Mouse (Mus musculus) ES-E14 (cell line): ENCODE measurements around the gene Gm7978. TPM values are rescaled to one million over a fixed set of nuclear protein-coding genes. Genes with fewer than 3 reads are reported as not detected.
"Not testable (repeated sequence)": the region's sequence is repeated elsewhere in the genome, so short reads cannot be mapped to it uniquely, and the experiment has no call there.

Source experiments
- DNase-seq: peaks from one replicate; pipeline ENCODE4 v3.0.0-alpha.2; 2013; ENCODE audit warnings: low read depth, low spot score
- H3K27ac ChIP-seq: 2 replicates; pipeline ENCODE4 v1.5.1; 2012; ENCODE audit warnings: low read depth, mild to moderate bottlenecking, low read length, moderate library complexity, mixed read lengths; ENCODE audit not compliant: poor library complexity, insufficient read depth, severe bottlenecking
- H3K36me3 ChIP-seq: 2 replicates; pipeline ENCODE4 v1.6.1; 2012; ENCODE audit warnings: mild to moderate bottlenecking, low read length, moderate library complexity, mixed read lengths; ENCODE audit not compliant: control insufficient read depth, poor library complexity, insufficient read depth, severe bottlenecking
- H3K4me1 ChIP-seq, 2 experiments: fragments of 150-350 bp in 1 of 2; sonication (generic) in 1 of 2; 2 replicates each; pipeline ENCODE4 v1.6.1; 2012; ENCODE audit warnings: low read length in 2 of 2, mild to moderate bottlenecking in 1 of 2, mixed read lengths in 1 of 2; ENCODE audit not compliant: control insufficient read depth in 2 of 2, insufficient read depth in 2 of 2, poor library complexity in 1 of 2
- H3K4me3 ChIP-seq, 2 experiments: fragments of 150-350 bp in 1 of 2; sonication (generic) in 1 of 2; 2 replicates each; pipeline ENCODE4 v1.5.1; 2012; ENCODE audit warnings: low read length in 2 of 2, low read depth in 1 of 2, mild to moderate bottlenecking in 1 of 2, mixed read lengths in 1 of 2; ENCODE audit not compliant: insufficient read depth in 1 of 2, poor library complexity in 1 of 2, severe bottlenecking in 1 of 2
- H3K9ac ChIP-seq: 2 replicates; pipeline ENCODE4 v1.6.1; 2012; ENCODE audit warnings: low read depth, mild to moderate bottlenecking, low read length, mixed read lengths; ENCODE audit not compliant: poor library complexity, insufficient read depth, severe bottlenecking
- H3K9me3 ChIP-seq: fragments of 150-350 bp; sonication (generic); 2 replicates; pipeline ENCODE4 v1.6.1; 2012; ENCODE audit warnings: low read depth, mild to moderate bottlenecking, low read length; ENCODE audit not compliant: control insufficient read depth, insufficient read depth
- in situ Hi-C, 2 experiments: fragments of 600-800 bp; cut with MboI; formaldehyde crosslinking; loops; one replicate each; pipeline ENCODE4 v1.15.1; 2025; ENCODE audit warnings: low sequenced_read_pairs in 2 of 2, inconsistent platforms in 1 of 2; ENCODE audit not compliant: unreplicated experiment in 2 of 2
- total RNA-seq: library from RNA; depleted of rRNA; stranded (reverse); fragments of 300-350 nt; gene quantifications from 2 replicates; pipeline ENCODE4 v1.2.3, GENCODE M21; 2012; rRNA removed

The Gm7978 gene
- total RNA-seq: 1.0 and 1.3 TPM in 2 replicates

DNA sequence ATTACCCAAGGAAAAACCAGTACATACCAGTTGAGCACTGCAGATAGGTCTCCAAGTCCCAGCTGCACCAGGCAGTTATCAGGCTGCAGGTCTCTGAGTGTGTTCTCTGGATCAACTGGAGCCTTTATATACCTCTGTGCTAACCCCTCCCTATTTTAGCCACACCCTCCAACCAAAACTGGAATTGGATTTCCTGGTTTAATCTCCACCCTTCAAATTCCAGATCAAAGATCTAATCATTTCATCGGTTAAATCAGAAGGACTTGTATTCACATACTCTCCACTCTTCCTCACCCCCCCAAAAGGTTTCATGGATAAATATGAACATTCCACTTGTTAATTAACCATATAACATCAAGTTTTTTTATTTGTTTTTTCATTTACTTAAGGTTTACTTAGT lies at the start of gene Gm7978:
Gm7978 (minus strand) TSS at position 101 of the 400 bp plus-strand sequence.
- H3K4me3 ChIP-seq, in situ Hi-C loops, H3K4me1 ChIP-seq, H3K27ac ChIP-seq, H3K9ac ChIP-seq, H3K9me3 ChIP-seq, DNase-seq, H3K36me3 ChIP-seq: not testable (repeated sequence)

DNA sequence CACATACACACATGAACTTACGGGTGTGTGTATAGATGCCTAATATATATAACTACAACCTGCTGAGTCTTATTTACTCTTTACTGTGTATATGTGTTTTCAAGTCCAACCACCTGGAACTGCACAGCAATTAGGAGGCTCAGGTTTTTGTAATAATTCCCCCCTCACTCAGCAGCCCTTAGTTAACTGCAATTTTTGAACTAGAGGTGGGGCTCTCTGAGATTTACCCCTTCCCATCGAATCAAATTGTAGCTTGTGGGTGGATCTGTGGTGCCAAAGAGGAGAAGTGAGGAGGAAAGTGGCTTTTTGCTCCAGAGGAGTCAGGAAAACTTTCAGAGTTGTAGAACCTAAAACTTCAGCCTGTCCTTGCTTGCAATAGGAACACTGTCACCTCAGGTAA lies 39.7 kb upstream of the Gm7978 start, which contains the start of gene E330014E10Rik:
E330014E10Rik (plus strand) TSS at position 301 of the 400 bp plus-strand sequence.
- H3K4me1 ChIP-seq, H3K27ac ChIP-seq, H3K36me3 ChIP-seq, DNase-seq, H3K4me3 ChIP-seq, H3K9me3 ChIP-seq, in situ Hi-C loops, H3K9ac ChIP-seq: not testable (repeated sequence)

DNA sequence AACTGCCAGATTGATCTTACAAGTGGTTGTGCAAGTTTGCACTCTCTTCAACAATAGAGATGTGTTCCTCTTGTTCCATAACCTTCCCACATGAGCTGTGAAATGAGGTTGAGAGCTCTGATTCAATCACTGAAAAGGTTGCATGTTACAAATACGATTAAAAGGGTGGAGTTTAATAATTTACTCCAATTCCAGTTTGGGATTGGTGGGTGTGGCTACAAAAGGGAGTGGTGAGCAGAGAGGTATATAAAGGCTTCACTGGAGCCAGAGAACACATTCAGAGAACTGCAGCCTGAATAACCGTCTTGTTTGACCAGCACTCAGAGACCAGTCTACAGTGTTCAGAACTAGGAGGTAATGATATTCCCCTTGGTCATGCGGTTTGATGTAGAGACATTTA lies 5.7 kb upstream of the Gm7978 start, which contains the start of gene Gm7982:
Gm7982 (plus strand) TSS at position 301 of the 400 bp plus-strand sequence.
- H3K9me3 ChIP-seq, H3K4me3 ChIP-seq, in situ Hi-C loops: not testable (repeated sequence)

More for the DNA sequence above, 5.7 kb upstream of the Gm7978 start, which contains the start of gene Gm7982:
- not testable (repeated sequence) for H3K4me1 ChIP-seq, H3K27ac ChIP-seq, H3K9ac ChIP-seq, DNase-seq, H3K36me3 ChIP-seq

Other genes starting within 250 kb of the Gm7978 start
- gene Gm3286, start 225.4 kb downstream of the Gm7978 start, total RNA-seq: not detected in 2 replicates
- gene Gm7971, start 141.3 kb downstream of the Gm7978 start, total RNA-seq: 2.4 and 2.7 TPM in 2 replicates
- gene Gm7982, start 5.8 kb upstream of the Gm7978 start, total RNA-seq: 0.58 and 1.5 TPM in 2 replicates
- not detected in 2 replicates for gene E330014E10Rik, start 39.8 kb upstream of the Gm7978 start, total RNA-seq
- not detected in 2 replicates for gene Cxcl13, start 220.8 kb upstream of the Gm7978 start, total RNA-seq